ENCODE assay signal across 8 mouse cellular contexts in the genomic region with DNA sequence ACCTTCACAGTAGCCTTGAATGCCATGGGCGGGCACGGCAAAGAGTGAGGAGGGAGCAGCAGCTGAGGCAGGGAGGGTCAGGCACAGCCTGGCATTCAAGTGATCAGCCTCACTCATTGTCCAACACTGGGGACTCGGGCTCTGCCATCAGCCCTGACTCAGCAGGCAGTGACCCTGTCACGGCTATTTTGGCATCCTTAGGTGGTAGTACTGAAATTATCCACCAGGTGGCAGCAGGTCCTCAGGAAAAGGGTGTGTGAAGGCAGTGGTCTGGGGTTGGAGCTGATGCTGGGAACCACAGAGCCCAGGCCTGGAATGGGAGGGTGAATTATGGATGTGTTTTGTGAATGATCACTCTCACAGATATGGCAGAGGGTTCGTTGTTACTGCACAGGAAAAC. TPM values are rescaled to one million over a fixed set of nuclear protein-coding genes. Genes with fewer than 3 reads are reported as not detected.
DNase-seq lines count a peak whose midpoint lies in the region; ATAC-seq lines count a peak whose summit lies in the region.

No protein-coding gene starts in this region.

- peak; percentile 64 for ATAC-seq in embryonic facial prominence, embryonic 14.5 days (ENCODE audit: low read depth)
- peak; percentile 32; the same call in 1 of the 2 replicates for ATAC-seq in heart, embryonic 11.5 days (replicated peaks; ENCODE audit: insufficient number of reproducible peaks, low FRiP score, low TSS enrichment)
- ATAC-seq in liver, embryonic 11.5 days (replicated peaks; ENCODE audit: low FRiP score) = peak; percentile 50
- ATAC-seq in stomach, embryonic 14.5 days (ENCODE audit: insufficient number of reproducible peaks, insufficient read depth, low FRiP score, low read depth) = peak; percentile 60; the same call in 1 of the 2 replicates

- H3K9ac ChIP-seq in embryonic facial prominence, embryonic 14.5 days (ENCODE audit: low read depth, low read length) = no peak overlapping the region
- no peak overlapping the region for H3K9ac ChIP-seq in heart, embryonic 11.5 days (ENCODE audit: low read depth, low read length)
- H3K9ac ChIP-seq in liver, embryonic 11.5 days (ENCODE audit: low read depth, low read length) = no peak overlapping the region
- H3K9ac ChIP-seq in stomach, embryonic 14.5 days (replicated peaks; ENCODE audit: low read depth, low read length) = no peak overlapping the region

- peaks cover under 1% of the 10 kb centered on the region for H3K4me1 ChIP-seq in embryonic facial prominence, embryonic 14.5 days (ENCODE audit: control insufficient read depth, insufficient read depth, low read length)
- peaks cover 1% of the 10 kb centered on the region for H3K4me1 ChIP-seq in heart, embryonic 11.5 days (ENCODE audit: control insufficient read depth, insufficient read depth, low read length)
- H3K4me1 ChIP-seq in liver, embryonic 11.5 days (replicated peaks; ENCODE audit: control insufficient read depth, insufficient read depth, low read length) = peaks cover 6% of the 10 kb centered on the region; the same call in 1 of the 2 replicates
- peaks cover 1% of the 10 kb centered on the region; the same call in 1 of the 2 replicates for H3K4me1 ChIP-seq in stomach, embryonic 14.5 days (ENCODE audit: control insufficient read depth, insufficient read depth, low read length)

- H3K36me3 ChIP-seq in embryonic facial prominence, embryonic 14.5 days (ENCODE audit: control insufficient read depth, insufficient read depth, low read length) = no peaks in the 10 kb centered on the region
- no peaks in the 10 kb centered on the region for H3K36me3 ChIP-seq in heart, embryonic 11.5 days (ENCODE audit: control insufficient read depth, insufficient read depth, low read length)
- no peaks in the 10 kb centered on the region for H3K36me3 ChIP-seq in liver, embryonic 11.5 days (ENCODE audit: control insufficient read depth, insufficient read depth, low read length)
- H3K36me3 ChIP-seq in stomach, embryonic 14.5 days (ENCODE audit: control insufficient read depth, insufficient read depth, low read length) = no peaks in the 10 kb centered on the region

- no peak overlapping the region for H3K4me3 ChIP-seq in embryonic facial prominence, embryonic 14.5 days (ENCODE audit: low read depth, low read length)
- H3K4me3 ChIP-seq in heart, embryonic 11.5 days (ENCODE audit: low read depth, low read length) = no peak overlapping the region
- H3K4me3 ChIP-seq in liver, embryonic 11.5 days (ENCODE audit: low read depth, low read length) = no peak overlapping the region
- H3K4me3 ChIP-seq in stomach, embryonic 14.5 days (ENCODE audit: low read depth, low read length) = no peak overlapping the region

- no peak overlapping the region for H3K27ac ChIP-seq in embryonic facial prominence, embryonic 14.5 days (replicated peaks; ENCODE audit: low read depth, low read length)
- no peak overlapping the region for H3K27ac ChIP-seq in heart, embryonic 11.5 days (ENCODE audit: low read depth, low read length)
- H3K27ac ChIP-seq in liver, embryonic 11.5 days (ENCODE audit: low read depth, low read length) = no peak overlapping the region
- H3K27ac ChIP-seq in stomach, embryonic 14.5 days (ENCODE audit: low read length) = no peak overlapping the region

- H3K4me2 ChIP-seq in embryonic facial prominence, embryonic 14.5 days (ENCODE audit: low read depth, low read length) = no peak overlapping the region
- no peak overlapping the region for H3K4me2 ChIP-seq in heart, embryonic 11.5 days
- H3K4me2 ChIP-seq in liver, embryonic 11.5 days = no peak overlapping the region
- H3K4me2 ChIP-seq in stomach, embryonic 14.5 days (replicated peaks; ENCODE audit: low read depth, low read length) = no peak overlapping the region

- DNase-seq in 416B (ENCODE audit: low read depth) = peak; percentile 86
- peak; percentile 89 to 90 for DNase-seq in adrenal gland, postnatal 36 days
- peak; percentile 69 for DNase-seq in embryonic facial prominence, embryonic 14.5 days (ENCODE audit: low spot score)
- peak; percentile 90 for DNase-seq in kidney, postnatal 10 days
- peak; percentile 83 for DNase-seq in liver, embryonic 11.5 days (ENCODE audit: low spot score)
- peak; percentile 78 to 82 for DNase-seq in natural killer cell, adult 2 months (ENCODE audit: low spot score in 2 of 2)

- WGBS in embryonic facial prominence, embryonic 14.5 days = 9% methylated on average over 5 of the region's 5 CpGs
- WGBS in heart, embryonic 11.5 days (ENCODE audit: insufficient replicate concordance) = 13% methylated on average over 5 of the region's 5 CpGs
- 11% methylated on average over 5 of the region's 5 CpGs for WGBS in liver, embryonic 11.5 days
- 16% methylated on average over 5 of the region's 5 CpGs for WGBS in stomach, embryonic 14.5 days

- no peaks in the 10 kb centered on the region for H3K9me3 ChIP-seq in embryonic facial prominence, embryonic 14.5 days (ENCODE audit: control insufficient read depth, low read length)
- H3K9me3 ChIP-seq in heart, embryonic 11.5 days (replicated peaks; ENCODE audit: control insufficient read depth, low read length) = no peaks in the 10 kb centered on the region
- no peaks in the 10 kb centered on the region for H3K9me3 ChIP-seq in liver, embryonic 11.5 days (ENCODE audit: control insufficient read depth, low read length)
- H3K9me3 ChIP-seq in stomach, embryonic 14.5 days (ENCODE audit: control insufficient read depth, low read depth, low read length) = no peaks in the 10 kb centered on the region

- H3K27me3 ChIP-seq in embryonic facial prominence, embryonic 14.5 days (replicated peaks; ENCODE audit: control insufficient read depth, insufficient read depth, low read length) = no peaks in the 10 kb centered on the region
- no peaks in the 10 kb centered on the region for H3K27me3 ChIP-seq in heart, embryonic 11.5 days (ENCODE audit: control insufficient read depth, insufficient read depth, low read length)
- H3K27me3 ChIP-seq in liver, embryonic 11.5 days (replicated peaks; ENCODE audit: control insufficient read depth, insufficient read depth, low read length) = 0 out of 2 replicates have a peak, but pooled peaks cover 3% of the 10 kb centered on the region
- H3K27me3 ChIP-seq in stomach, embryonic 14.5 days (ENCODE audit: control insufficient read depth, insufficient read depth, low read length) = no peaks in the 10 kb centered on the region

RNA-seq across cellular contexts. Expression of a gene that starts 4.3 kb away (rescaled TPM):
- total RNA-seq in adrenal gland, postnatal 36 days (2021) = 10 to 100 TPM; 17.7 to 18.1 TPM
- polyA plus RNA-seq in embryonic facial prominence, embryonic 14.5 days (2014; fragmentation: Nextera tagmentation; extraction: Ambion mirVana) = 18.1 and 21.3 TPM in 2 replicates
- 17.6 and 19.3 TPM in 2 replicates for polyA plus RNA-seq in heart, embryonic 11.5 days (2014; fragmentation: Nextera tagmentation; extraction: Ambion mirVana)
- polyA plus RNA-seq in liver, embryonic 11.5 days (2014; fragmentation: Nextera tagmentation; extraction: Ambion mirVana) = 13.5 and 18.0 TPM in 2 replicates
- polyA plus RNA-seq in stomach, embryonic 14.5 days (2014; fragmentation: Nextera tagmentation; extraction: Ambion mirVana) = 28.7 and 33.1 TPM in 2 replicates

RNA-seq across cellular contexts. Expression of a gene that starts 4.5 kb away (rescaled TPM):
- total RNA-seq in adrenal gland, postnatal 36 days (2021) = under 1 TPM in 1 of 2 experiments, not detected in 1; 0.13 TPM
- 1.1 TPM in 2 replicates for polyA plus RNA-seq in embryonic facial prominence, embryonic 14.5 days (2014; fragmentation: Nextera tagmentation; extraction: Ambion mirVana)
- polyA plus RNA-seq in heart, embryonic 11.5 days (2014; fragmentation: Nextera tagmentation; extraction: Ambion mirVana) = 0.59 and 0.64 TPM in 2 replicates
- polyA plus RNA-seq in liver, embryonic 11.5 days (2014; fragmentation: Nextera tagmentation; extraction: Ambion mirVana) = 0.10 TPM in 1 of 2 replicates, not detected in the other
- 0.93 and 1.3 TPM in 2 replicates for polyA plus RNA-seq in stomach, embryonic 14.5 days (2014; fragmentation: Nextera tagmentation; extraction: Ambion mirVana)

RNA-seq across cellular contexts. Expression of a gene that starts 29.9 kb away (rescaled TPM):
- total RNA-seq in adrenal gland, postnatal 36 days (2021) = not detected
- 0.28 and 0.29 TPM in 2 replicates for polyA plus RNA-seq in embryonic facial prominence, embryonic 14.5 days (2014; fragmentation: Nextera tagmentation; extraction: Ambion mirVana)
- 0.17 TPM in 1 of 2 replicates, not detected in the other for polyA plus RNA-seq in heart, embryonic 11.5 days (2014; fragmentation: Nextera tagmentation; extraction: Ambion mirVana)
- polyA plus RNA-seq in liver, embryonic 11.5 days (2014; fragmentation: Nextera tagmentation; extraction: Ambion mirVana) = 0.12 TPM in 1 of 2 replicates, not detected in the other
- 0.18 and 0.19 TPM in 2 replicates for polyA plus RNA-seq in stomach, embryonic 14.5 days (2014; fragmentation: Nextera tagmentation; extraction: Ambion mirVana)

RNA-seq across cellular contexts. Expression of a gene that starts 59.6 kb away (rescaled TPM):
- 1 to 10 TPM; 1.3 to 1.8 TPM for total RNA-seq in adrenal gland, postnatal 36 days (2021)
- polyA plus RNA-seq in embryonic facial prominence, embryonic 14.5 days (2014; fragmentation: Nextera tagmentation; extraction: Ambion mirVana) = 16.2 and 17.7 TPM in 2 replicates
- 1.1 and 1.3 TPM in 2 replicates for polyA plus RNA-seq in heart, embryonic 11.5 days (2014; fragmentation: Nextera tagmentation; extraction: Ambion mirVana)
- polyA plus RNA-seq in liver, embryonic 11.5 days (2014; fragmentation: Nextera tagmentation; extraction: Ambion mirVana) = 0.81 and 0.84 TPM in 2 replicates
- polyA plus RNA-seq in stomach, embryonic 14.5 days (2014; fragmentation: Nextera tagmentation; extraction: Ambion mirVana) = 16.8 TPM in 2 replicates
